Comparison of ENCODE assay signal across 8 mouse cellular contexts in genomic region chr13:23700786-23701520, GRCm38 (mm10). TPM values are rescaled to one million over a fixed set of nuclear protein-coding genes. Genes with fewer than 3 reads are reported as not detected.
DNase-seq lines count a peak whose midpoint lies in the region; ATAC-seq lines count a peak whose summit lies in the region.

No protein-coding gene starts in this region.

- WGBS in midbrain, embryonic 11.5 days, result 30% methylated on average over 8 of the region's 8 CpGs

- intact Hi-C loops in gastrocnemius, postnatal 14 days (cut with DNase I; ENCODE audit: low total_unique reads), result loop anchor here (2.0 kb wide), 1 partner anchor 32 kb away; no protein-coding TSS in a partner anchor
- intact Hi-C loops in left cerebral cortex, postnatal 4 days (cut with DNase I), result loop anchor here (2.0 kb wide), 1 partner anchor 32 kb away; no protein-coding TSS in a partner anchor

- no peaks in the 10 kb centered on the region for H3K36me3 ChIP-seq in midbrain, embryonic 11.5 days (ENCODE audit: control insufficient read depth, insufficient read depth, low read length)

- H3K27me3 ChIP-seq in midbrain, embryonic 11.5 days (ENCODE audit: control insufficient read depth, insufficient read depth, low read length), result no peaks in the 10 kb centered on the region

- H3K4me1 ChIP-seq in midbrain, embryonic 11.5 days (ENCODE audit: control insufficient read depth, insufficient read depth, low read length), result peaks cover 6% of the 10 kb centered on the region; the same call in 1 of the 2 replicates

- peak; percentile 49; the same call in 1 of the 2 replicates for ATAC-seq in midbrain, embryonic 11.5 days (ENCODE audit: low FRiP score)

- H3K9ac ChIP-seq in midbrain, embryonic 11.5 days (ENCODE audit: low read length), result 0 out of 2 replicates have a peak overlapping the region, but pooled peaks have one; percentile 16

- no peak overlapping the region for H3K4me3 ChIP-seq in midbrain, embryonic 11.5 days (ENCODE audit: low read depth, low read length)

- H3K9me3 ChIP-seq in midbrain, embryonic 11.5 days (ENCODE audit: control insufficient read depth, low read length), result no peaks in the 10 kb centered on the region

- peak; percentile 48 for DNase-seq in ovary, adult 18-20 months (ENCODE audit: low spot score)
- DNase-seq in ovary, postnatal 10 days (ENCODE audit: low spot score), result no peak
- DNase-seq in embryo, embryonic 10.5 days (ENCODE audit: low spot score), result peak; percentile 92
- DNase-seq in gastrocnemius, postnatal 14 days, result peak; percentile 50
- peak; percentile 79 for DNase-seq in kidney, adult 11 months
- DNase-seq in left cerebral cortex, postnatal 4 days, result peak; percentile 53
- DNase-seq in midbrain, embryonic 11.5 days (ENCODE audit: low spot score, missing footprints), result peak; percentile 91
- peak; percentile 61 to 81 for DNase-seq in spleen, postnatal 10 days (ENCODE audit: low spot score in 2 of 2)

- H3K4me2 ChIP-seq in midbrain, embryonic 11.5 days, result no peak overlapping the region

- no peak overlapping the region for H3K27ac ChIP-seq in midbrain, embryonic 11.5 days (ENCODE audit: low read depth, low read length)

RNA-seq across cellular contexts. Expression of gene Hist1h4c, which starts 2.7 kb away (rescaled TPM):
- total RNA-seq in gastrocnemius, postnatal 14 days (2021), result 10 to 100 TPM; 94.2 to 99.8 TPM
- 100 to 1,000 TPM; 109 to 126 TPM for total RNA-seq in left cerebral cortex, postnatal 4 days (2021)
- 5.3 and 6.4 TPM in 2 replicates for polyA plus RNA-seq in midbrain, embryonic 11.5 days (2014; fragmentation: Nextera tagmentation; extraction: Ambion mirVana)

RNA-seq across cellular contexts. Expression of gene Hist1h1t, which starts 5.3 kb away (rescaled TPM):
- total RNA-seq in gastrocnemius, postnatal 14 days (2021), result not detected
- total RNA-seq in left cerebral cortex, postnatal 4 days (2021), result not detected
- polyA plus RNA-seq in midbrain, embryonic 11.5 days (2014; fragmentation: Nextera tagmentation; extraction: Ambion mirVana), result not detected in 2 replicates

RNA-seq across cellular contexts. Expression of gene Hfe, which starts 9.7 kb away (rescaled TPM):
- 10 to 100 TPM; 15.3 to 17.6 TPM for total RNA-seq in gastrocnemius, postnatal 14 days (2021)
- total RNA-seq in left cerebral cortex, postnatal 4 days (2021), result 1 to 10 TPM; 1.7 to 2.3 TPM
- polyA plus RNA-seq in midbrain, embryonic 11.5 days (2014; fragmentation: Nextera tagmentation; extraction: Ambion mirVana), result 2.7 and 3.3 TPM in 2 replicates

RNA-seq across cellular contexts. Expression of gene Hist1h2bc, which starts 17.0 kb away (rescaled TPM):
- total RNA-seq in gastrocnemius, postnatal 14 days (2021), result 10 to 100 TPM; 75.5 to 80.0 TPM
- 10 to 100 TPM; 16.7 to 17.0 TPM for total RNA-seq in left cerebral cortex, postnatal 4 days (2021)
- 25.3 and 25.7 TPM in 2 replicates for polyA plus RNA-seq in midbrain, embryonic 11.5 days (2014; fragmentation: Nextera tagmentation; extraction: Ambion mirVana)

RNA-seq across cellular contexts. Expression of gene Hist1h2ac, which starts 17.2 kb away (rescaled TPM):
- 1 to 10 TPM; 3.1 to 3.7 TPM for total RNA-seq in gastrocnemius, postnatal 14 days (2021)
- total RNA-seq in left cerebral cortex, postnatal 4 days (2021), result 1 to 10 TPM; 4.8 to 5.4 TPM
- polyA plus RNA-seq in midbrain, embryonic 11.5 days (2014; fragmentation: Nextera tagmentation; extraction: Ambion mirVana), result 0.83 and 1.1 TPM in 2 replicates

Comparison
In these comparisons a context has a peak if more than half of its experiments do, and no peak if none do; other contexts are left out.
1. RNA of gene Hfe, which starts 9.7 kb away (total RNA-seq): 15.3 to 17.6 TPM in gastrocnemius, postnatal 14 days; 1.7 to 2.3 TPM in left cerebral cortex, postnatal 4 days; every median in the first group is over 4 times any median in the second.